Mouse (Mus musculus) spleen, adult 2 months (tissue): ENCODE data around the gene Cxcr5.

Experiments
- CTCF ChIP-seq: fragments of 200-500 bp; IDR thresholded peaks from 2 replicates; pipeline ENCODE4 v1.5.1; 2011; ENCODE audit warnings: mild to moderate bottlenecking, inconsistent platforms; ENCODE audit not compliant: insufficient read depth, insufficient read length, insufficient replicate concordance; ENCODE audit errors: extremely low read depth
- POLR2A ChIP-seq: fragments of 200-500 bp; IDR thresholded peaks from 2 replicates; pipeline ENCODE4 v1.6.1; 2011; ENCODE audit warnings: low read depth, low read length, inconsistent platforms

DNA sequence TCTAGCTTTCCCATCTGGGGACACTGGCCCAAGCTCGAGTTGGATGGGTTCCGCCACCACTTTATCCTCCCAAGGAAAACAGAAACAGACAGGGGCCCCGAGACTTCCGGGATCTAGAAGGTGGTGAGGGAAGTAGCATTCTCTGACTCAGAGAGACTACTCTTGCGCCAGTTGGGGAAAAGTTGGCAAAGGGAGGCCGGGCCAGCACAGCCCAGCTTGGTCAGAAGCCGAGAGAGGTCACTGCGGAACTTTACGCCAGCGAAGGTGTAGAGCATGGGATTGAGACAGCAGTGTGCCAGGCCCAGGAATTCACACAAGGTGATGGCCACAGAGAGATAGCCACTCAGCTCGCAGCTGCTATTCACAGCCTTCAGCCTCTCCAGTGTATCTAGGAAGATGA, 48.6 kb downstream of the Cxcr5 start:
- TF ChIP-seq CTCF: no peak
- no peak for TF ChIP-seq POLR2A
